Mouse (Mus musculus) midbrain, embryonic 13.5 days (tissue): ENCODE measurements around the gene Rab43. TPM values are rescaled to one million over a fixed set of nuclear protein-coding genes. Genes with fewer than 3 reads are reported as not detected.

Source experiments
- ATAC-seq: fragments of 200-750 bp; cut with Nextera tagmentation; 2 replicates; pipeline ENCODE4 v1.8.0; 2017; ENCODE audit warnings: mild to moderate bottlenecking, moderate TSS enrichment, moderate library complexity
- H3K27ac ChIP-seq: fragments of 300-500 bp; sonication (generic); 2 replicates; pipeline ENCODE4 v1.5.1; 2015; ENCODE audit warnings: inconsistent platforms, mild to moderate bottlenecking, moderate library complexity
- H3K27me3 ChIP-seq: fragments of 300-500 bp; sonication (generic); 2 replicates; pipeline ENCODE4 v1.6.1; 2015; ENCODE audit warnings: mild to moderate bottlenecking, inconsistent platforms
- H3K36me3 ChIP-seq: fragments of 300-500 bp; sonication (generic); 2 replicates; pipeline ENCODE4 v1.6.1; 2015; ENCODE audit warnings: mild to moderate bottlenecking, inconsistent platforms
- H3K4me1 ChIP-seq: fragments of 300-500 bp; sonication (generic); replicated peaks from 2 replicates; pipeline ENCODE4 v1.6.1; 2015; ENCODE audit warnings: inconsistent platforms
- H3K4me2 ChIP-seq: fragments of 300-500 bp; sonication (generic); replicated peaks from 2 replicates; pipeline ENCODE4 v1.6.1; 2015; ENCODE audit warnings: moderate library complexity, mild to moderate bottlenecking, inconsistent platforms
- H3K4me3 ChIP-seq: fragments of 300-500 bp; sonication (generic); replicated peaks from 2 replicates; pipeline ENCODE4 v1.5.1; 2015; ENCODE audit warnings: mild to moderate bottlenecking, inconsistent platforms
- H3K9ac ChIP-seq: fragments of 300-500 bp; sonication (generic); replicated peaks from 2 replicates; pipeline ENCODE4 v1.6.1; 2015; ENCODE audit warnings: mild to moderate bottlenecking, inconsistent platforms
- H3K9me3 ChIP-seq: fragments of 300-500 bp; sonication (generic); 2 replicates; pipeline ENCODE4 v1.6.1; 2016; ENCODE audit warnings: mild to moderate bottlenecking, inconsistent platforms
- WGBS: fragments of 180-500 bp; shearing (Covaris S2); methylation state at CpG from one replicate; pipeline ENCODE4 v1.1.7; 2015; 5-methylcytosine and 5-hydroxymethylcytosine counted together
- polyA plus RNA-seq: library from polyadenylated mRNA; unstranded; fragments of >200 nt; fragmentation: Nextera tagmentation; extraction: Ambion mirVana; gene quantifications from 2 replicates; pipeline ENCODE4 v1.2.1, GENCODE M21; 2015

Rab43 gene
- polyA plus RNA-seq, 1 experiment from 2014 or later, result 9.6 TPM

DNA sequence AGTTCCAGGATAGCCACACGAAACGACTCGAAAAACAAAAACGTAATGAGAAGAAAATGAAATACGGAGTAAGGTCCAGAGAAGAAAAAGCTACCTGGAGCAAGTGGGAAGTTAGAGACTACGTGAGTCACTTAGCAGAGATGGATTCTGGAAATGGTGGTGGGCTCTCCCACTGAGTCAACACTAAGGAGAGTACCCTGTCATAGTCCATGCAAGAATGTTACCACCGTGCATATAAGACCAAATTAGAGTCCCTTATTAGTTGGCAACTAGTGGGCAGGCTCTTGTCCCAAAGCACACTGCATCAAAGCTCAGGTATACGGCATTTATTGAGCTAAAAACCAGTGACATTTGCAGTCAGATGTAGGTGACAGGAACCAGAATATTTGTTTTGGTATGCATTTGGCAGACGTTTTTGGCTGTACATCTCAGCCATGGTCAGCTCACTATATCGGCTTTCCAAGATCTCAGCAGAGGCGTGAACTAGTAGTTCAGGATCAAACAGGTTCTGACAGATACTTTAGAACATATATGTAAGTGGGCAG is 27.9 kb upstream of the Rab43 start:
- Histone ChIP-seq H3K9ac (no peak overlapping the region), H3K4me1 (peaks cover 16% of the 10 kb centered on the region), H3K27ac (peak overlapping the region; percentile 90; the same call in 1 of the 2 replicates), H3K9me3 (no peaks in the 10 kb centered on the region), H3K36me3 (peaks cover 43% of the 10 kb centered on the region), H3K4me3 (peak overlapping the region; percentile 76; the same call in 1 of the 2 replicates), H3K4me2 (no peak overlapping the region), H3K27me3 (no peaks in the 10 kb centered on the region)
- WGBS, result 65% methylated on average over 11 of the region's 11 CpGs
- no peak for ATAC-seq

- H3K27me3 ChIP-seq, result no peaks in the 10 kb centered on the region
- H3K36me3 ChIP-seq, result peaks cover 42% of the 10 kb centered on the region
- peak within 1 kb of the TSS; percentile 76 for H3K4me3 ChIP-seq
- under 1% methylated on average over 46 of the region's 46 CpGs for WGBS
- H3K4me2 ChIP-seq, result peak within 1 kb of the TSS; percentile 79
- ATAC-seq, result peak; percentile 98
- no peaks in the 10 kb centered on the region for H3K9me3 ChIP-seq
- peak within 1 kb of the TSS; percentile 83 for H3K9ac ChIP-seq
- peaks cover 16% of the 10 kb centered on the region for H3K4me1 ChIP-seq
- H3K27ac ChIP-seq, result peak within 1 kb of the TSS; percentile 91
Observed at GRCm38 (mm10) chr6:87838551-87839197, 26.7 kb upstream of the Rab43 start, which contains the start of gene Isy1. TSS of gene Isy1 (minus strand) at chr6:87838798.

DNA sequence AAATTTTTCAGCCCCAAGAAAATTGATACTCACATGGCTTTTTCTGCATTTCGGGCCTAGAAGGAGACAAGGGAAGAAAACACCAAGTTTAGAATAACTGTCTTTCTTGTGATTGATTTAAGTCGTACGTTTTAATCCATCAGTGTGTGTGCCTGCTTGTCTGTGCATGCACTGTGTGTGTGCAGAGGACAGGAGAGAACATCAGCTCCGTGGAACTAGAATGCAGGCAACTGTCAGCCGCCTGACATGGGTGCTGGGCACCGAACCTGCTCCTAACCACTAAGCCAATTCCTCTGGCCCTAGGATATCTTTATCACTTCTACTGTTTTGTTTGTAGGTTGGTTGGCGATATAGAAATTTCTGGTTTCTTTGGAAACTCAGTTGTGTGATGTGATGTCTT is 23.7 kb upstream of the Rab43 start, which contains the start of gene Gm45140:
Gm45140 (minus strand) TSS at position 101 of the 400 bp plus-strand sequence.
- Histone ChIP-seq H3K27me3 (no peaks in the 10 kb centered on the region), H3K27ac (no peak within 1 kb of the TSS), H3K9ac (no peak within 1 kb of the TSS), H3K4me3 (no peak within 1 kb of the TSS), H3K4me1 (peaks cover 16% of the 10 kb centered on the region), H3K4me2 (no peak within 1 kb of the TSS), H3K36me3 (peaks cover 46% of the 10 kb centered on the region), H3K9me3 (no peaks in the 10 kb centered on the region)
- WGBS, result 96% methylated on average over 7 of the region's 7 CpGs
- no peak for ATAC-seq

GRCm38 (mm10) chr6:87820366-87820765 is 8.4 kb upstream of the Rab43 start:
- 97% methylated on average over 2 of the region's 2 CpGs for WGBS
- Histone ChIP-seq H3K4me2 (no peak overlapping the region), H3K4me1 (no peaks in the 10 kb centered on the region), H3K27ac (no peak overlapping the region), H3K36me3 (peaks cover 99% of the 10 kb centered on the region), H3K9ac (no peak overlapping the region), H3K9me3 (no peaks in the 10 kb centered on the region), H3K27me3 (no peaks in the 10 kb centered on the region), H3K4me3 (no peak overlapping the region)
- ATAC-seq, result no peak

DNA sequence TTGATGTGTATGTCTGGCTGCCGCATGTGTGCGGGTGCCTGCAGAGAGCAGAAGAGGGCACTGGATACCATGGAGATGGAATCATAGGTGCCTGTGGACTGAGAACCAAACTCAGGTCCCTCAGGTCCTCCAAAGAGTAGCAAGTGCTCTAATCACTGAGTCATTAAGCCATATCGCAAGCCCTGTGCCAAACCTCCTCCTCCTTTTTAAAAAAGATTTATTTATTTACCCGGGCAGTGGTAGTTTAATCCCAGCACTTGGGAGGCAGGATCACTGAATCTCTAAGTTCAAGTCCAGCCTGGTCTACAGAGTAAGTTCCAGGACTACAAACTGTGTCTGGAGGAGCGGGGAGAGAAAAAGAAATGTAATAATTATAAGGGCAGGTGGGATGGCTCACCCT is 2.5 kb upstream of the Rab43 start:
- H3K27me3 ChIP-seq, result 0 out of 2 replicates have a peak, but pooled peaks cover 4% of the 10 kb centered on the region
- H3K36me3 ChIP-seq, result peaks cover 60% of the 10 kb centered on the region
- no peak overlapping the region for H3K9ac ChIP-seq
- H3K4me2 ChIP-seq, result no peak overlapping the region
- H3K27ac ChIP-seq, result no peak overlapping the region
- ATAC-seq, result no peak
- H3K4me3 ChIP-seq, result no peak overlapping the region
- 96% methylated on average over 5 of the region's 5 CpGs for WGBS
- H3K9me3 ChIP-seq, result no peaks in the 10 kb centered on the region
- peaks cover 19% of the 10 kb centered on the region for H3K4me1 ChIP-seq

DNA sequence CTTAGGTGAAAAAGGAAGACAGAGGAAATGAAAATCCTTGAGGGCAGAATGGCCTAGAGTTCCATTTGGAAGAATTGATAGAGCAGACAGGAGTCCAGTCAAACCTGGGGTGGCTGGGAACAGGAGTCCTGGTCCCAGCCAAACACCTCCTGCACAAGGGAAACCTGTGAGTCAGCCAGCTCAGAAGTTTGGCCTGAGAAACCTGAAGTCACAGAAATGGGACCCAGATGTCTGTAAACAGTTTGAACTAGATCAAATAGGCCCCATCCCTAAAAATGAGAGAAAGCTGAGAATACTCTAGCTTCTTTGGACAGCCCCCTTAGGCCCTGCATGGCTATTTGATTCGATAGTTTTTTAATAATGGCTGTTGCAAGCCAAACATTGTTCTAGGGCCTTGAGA is 692 bp upstream of the Rab43 start:
- peaks cover 42% of the 10 kb centered on the region for H3K36me3 ChIP-seq
- H3K4me3 ChIP-seq, result peak overlapping the region; percentile 68; the same call in 1 of the 2 replicates
- 86% methylated on average over 1 of the region's 1 CpGs for WGBS
- H3K4me2 ChIP-seq, result peak overlapping the region; percentile 94; the same call in 1 of the 2 replicates
- peaks cover 19% of the 10 kb centered on the region for H3K4me1 ChIP-seq
- H3K9ac ChIP-seq, result no peak overlapping the region
- no peak overlapping the region for H3K27ac ChIP-seq
- ATAC-seq, result no peak
- 0 out of 2 replicates have a peak, but pooled peaks cover 4% of the 10 kb centered on the region for H3K27me3 ChIP-seq
- H3K9me3 ChIP-seq, result no peaks in the 10 kb centered on the region

- Histone ChIP-seq H3K9ac (peak overlapping the region; percentile 82), H3K9me3 (no peaks in the 10 kb centered on the region), H3K36me3 (peaks cover 26% of the 10 kb centered on the region), H3K27ac (peak overlapping the region; percentile 65), H3K4me3 (peak overlapping the region; percentile 68), H3K4me1 (peaks cover 21% of the 10 kb centered on the region), H3K4me2 (peak overlapping the region; percentile 94), H3K27me3 (0 out of 2 replicates have a peak, but pooled peaks cover 4% of the 10 kb centered on the region)
- peak; percentile 25 for ATAC-seq
- 1% methylated on average over 77 of the region's 77 CpGs for WGBS
Observed at GRCm38 (mm10) chr6:87810713-87811669, 973 bp downstream of the Rab43 start.

GRCm38 (mm10) chr6:87810311-87810710 is 1.7 kb downstream of the Rab43 start:
- Histone ChIP-seq H3K27ac (no peak overlapping the region), H3K27me3 (0 out of 2 replicates have a peak, but pooled peaks cover 4% of the 10 kb centered on the region), H3K4me2 (peak overlapping the region; percentile 94), H3K9ac (0 out of 2 replicates have a peak overlapping the region, but pooled peaks have one; percentile 82), H3K9me3 (no peaks in the 10 kb centered on the region), H3K36me3 (peaks cover 20% of the 10 kb centered on the region), H3K4me1 (peaks cover 21% of the 10 kb centered on the region), H3K4me3 (peak overlapping the region; percentile 68)
- 41% methylated on average over 6 of the region's 6 CpGs for WGBS
- no peak for ATAC-seq

DNA sequence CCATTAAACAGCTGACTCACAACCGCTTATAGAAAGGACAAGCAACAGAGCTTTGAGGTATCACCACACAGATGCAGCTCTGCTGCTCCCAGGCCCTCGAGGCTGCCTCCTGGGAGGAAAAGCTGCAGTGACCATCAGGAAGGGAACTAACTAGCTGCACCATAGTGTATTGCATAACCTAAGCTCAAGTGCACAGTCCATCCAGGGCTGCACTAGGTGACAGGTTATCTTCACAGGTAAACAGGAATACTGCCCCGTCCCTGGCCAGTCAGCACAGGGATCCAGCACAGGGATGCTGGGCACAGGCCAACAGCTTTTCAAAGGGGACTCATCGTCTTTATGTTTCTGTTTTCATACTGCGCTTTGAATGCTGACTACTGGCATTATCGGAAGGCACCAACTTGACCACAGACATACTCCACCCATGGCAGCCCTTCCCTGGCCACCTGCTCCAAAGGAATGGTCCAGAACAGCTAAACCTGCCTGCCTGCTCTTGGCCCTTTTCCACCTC is 2.3 kb downstream of the Rab43 start:
- no peak for ATAC-seq
- Histone ChIP-seq H3K27ac (no peak overlapping the region), H3K36me3 (peaks cover 14% of the 10 kb centered on the region), H3K4me2 (peak overlapping the region; percentile 94), H3K27me3 (0 out of 2 replicates have a peak, but pooled peaks cover 4% of the 10 kb centered on the region), H3K9ac (no peak overlapping the region), H3K4me3 (no peak overlapping the region), H3K4me1 (peaks cover 21% of the 10 kb centered on the region), H3K9me3 (no peaks in the 10 kb centered on the region)
- 91% methylated on average over 6 of the region's 6 CpGs for WGBS

DNA sequence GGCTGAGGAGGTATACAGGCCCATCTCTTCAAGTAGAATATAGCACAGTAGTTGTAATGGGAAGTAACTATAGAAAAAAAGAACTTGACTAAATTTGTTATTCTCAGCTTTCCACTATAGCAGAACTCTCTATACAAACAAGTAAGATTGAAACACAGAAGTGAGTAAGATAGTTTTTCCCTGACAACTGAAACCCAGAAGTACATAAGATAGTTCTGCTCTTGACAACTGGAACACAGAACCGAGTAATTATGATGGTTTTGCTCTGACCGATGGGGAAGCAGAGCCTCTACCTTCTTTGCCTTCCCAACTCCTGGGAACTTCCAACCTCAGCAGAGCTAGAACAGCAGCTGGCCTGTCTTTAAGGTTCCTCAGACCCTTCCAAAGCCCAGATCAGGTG is 2.8 kb downstream of the Rab43 start:
- Histone ChIP-seq H3K27ac (no peak overlapping the region), H3K9me3 (no peaks in the 10 kb centered on the region), H3K4me3 (no peak overlapping the region), H3K4me1 (peaks cover 21% of the 10 kb centered on the region), H3K4me2 (no peak overlapping the region), H3K27me3 (0 out of 2 replicates have a peak, but pooled peaks cover 4% of the 10 kb centered on the region), H3K9ac (no peak overlapping the region), H3K36me3 (peaks cover 9% of the 10 kb centered on the region; the same call in 1 of the 2 replicates)
- WGBS, result 86% methylated on average over 2 of the region's 2 CpGs
- no peak for ATAC-seq

- no peak overlapping the region for H3K4me3 ChIP-seq
- H3K36me3 ChIP-seq, result peaks cover 4% of the 10 kb centered on the region; the same call in 1 of the 2 replicates
- peaks cover 21% of the 10 kb centered on the region for H3K4me1 ChIP-seq
- no peak overlapping the region for H3K4me2 ChIP-seq
- no peak overlapping the region for H3K9ac ChIP-seq
- no peak for ATAC-seq
- H3K27me3 ChIP-seq, result 0 out of 2 replicates have a peak, but pooled peaks cover under 1% of the 10 kb centered on the region
- 77% methylated on average over 3 of the region's 3 CpGs for WGBS
- H3K27ac ChIP-seq, result no peak overlapping the region
- no peaks in the 10 kb centered on the region for H3K9me3 ChIP-seq
Observed at GRCm38 (mm10) chr6:87808521-87808920, 3.4 kb downstream of the Rab43 start.
